Mouse (Mus musculus): ENCODE results near the gene Gstm3. TPM values are rescaled to one million over a fixed set of nuclear protein-coding genes. Genes with fewer than 3 reads are reported as not detected.

The Gstm3 gene
- polyA plus RNA-seq, 1 experiment: not detected

DNA sequence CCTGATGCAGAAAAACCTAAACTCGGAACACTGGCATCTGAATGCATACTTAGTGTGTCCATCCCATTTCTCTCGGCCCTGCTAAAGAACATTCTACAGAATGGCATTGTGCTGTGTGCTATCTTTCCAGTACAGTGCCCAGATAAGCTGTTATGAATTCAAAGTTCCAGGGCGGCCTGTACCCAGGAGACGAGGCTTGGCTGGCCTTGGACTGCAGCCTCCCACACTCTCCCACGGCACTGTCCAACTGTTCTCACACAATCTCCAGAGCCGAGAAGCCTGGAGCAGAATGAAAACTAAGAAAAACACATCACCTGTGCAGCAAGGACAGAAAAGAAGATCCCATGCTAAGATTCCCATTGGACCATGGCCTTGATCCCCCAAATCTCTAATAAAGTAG, 13.6 kb upstream of the Gstm3 start:
- TF ChIP-seq GATA1 (IDR thresholded peaks at IDR 0.05; ENCODE audit: low read length): no peak

DNA sequence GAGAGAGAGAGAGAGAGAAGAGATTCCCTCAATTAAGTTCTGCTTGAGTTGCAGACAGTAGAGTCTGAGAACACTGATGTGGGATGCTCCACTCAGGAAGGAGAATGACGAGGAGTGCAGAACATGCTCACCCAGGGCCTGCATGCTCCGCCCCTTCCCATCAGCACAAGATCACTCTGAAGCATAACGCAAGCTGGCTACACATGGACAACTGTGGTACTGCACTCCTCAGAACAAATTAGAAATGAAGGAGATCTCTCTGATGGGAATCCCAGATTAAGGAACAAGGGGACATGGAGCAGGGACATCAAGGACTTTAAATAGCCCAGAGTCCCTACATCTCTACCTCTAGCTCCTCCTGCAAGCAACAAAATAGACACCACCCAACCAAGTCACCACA, 12.2 kb upstream of the Gstm3 start:
- no peak for TF ChIP-seq GATA1 (IDR thresholded peaks at IDR 0.05; ENCODE audit: low read length)

GRCm38 (mm10) chr3:107977691-107978090, 8.6 kb upstream of the Gstm3 start:
- TF ChIP-seq GATA1 (IDR thresholded peaks at IDR 0.05; ENCODE audit: low read length): no peak

DNA sequence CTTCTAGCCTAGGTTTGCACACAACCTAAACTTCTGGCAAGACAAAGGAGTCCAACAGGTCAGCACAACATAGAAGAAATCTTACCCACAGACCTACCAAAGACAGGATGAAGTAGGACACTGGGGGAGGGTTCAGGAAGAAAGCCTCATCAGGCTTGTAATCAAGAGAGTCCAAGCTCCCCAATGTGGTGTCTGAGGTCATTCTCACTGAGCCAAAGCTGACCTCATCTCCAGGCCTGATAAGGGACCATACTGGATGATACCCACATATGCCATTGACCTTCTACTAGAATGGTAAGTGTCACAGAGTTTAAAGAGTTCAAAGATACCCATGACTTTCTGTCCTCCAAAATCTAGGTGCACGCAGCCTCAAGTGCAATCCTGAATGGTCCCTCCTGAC, 5.2 kb upstream of the Gstm3 start:
- TF ChIP-seq GATA1 (IDR thresholded peaks at IDR 0.05; ENCODE audit: low read length): no peak

DNA sequence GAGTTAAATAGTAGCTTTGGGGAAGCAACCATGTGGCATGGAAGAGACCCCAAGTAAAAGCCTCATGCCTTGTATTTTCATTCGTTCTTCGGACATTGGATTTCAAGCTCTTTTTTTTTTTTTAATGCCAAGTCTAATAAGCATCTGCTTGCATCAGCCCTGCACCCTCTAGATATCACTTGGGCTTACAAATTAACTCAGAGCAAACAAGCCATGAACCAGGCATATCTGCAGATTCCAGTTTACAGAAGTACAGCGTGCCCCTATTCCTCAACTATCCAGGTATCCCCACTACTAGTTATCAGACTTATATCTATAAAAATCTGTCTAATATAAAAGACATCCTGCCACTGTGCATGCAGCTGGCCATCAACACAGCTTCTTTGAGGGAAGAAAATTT, 3.0 kb upstream of the Gstm3 start:
- no peak for TF ChIP-seq GATA1 (IDR thresholded peaks at IDR 0.05; ENCODE audit: low read length)

GRCm38 (mm10) chr3:107966631-107967030, 2.5 kb downstream of the Gstm3 start:
- TF ChIP-seq GATA1 (IDR thresholded peaks at IDR 0.05; ENCODE audit: low read length): no peak

- no peak for TF ChIP-seq GATA1 (IDR thresholded peaks at IDR 0.05; ENCODE audit: low read length)
These were observed 3.5 kb downstream of the Gstm3 start for GRCm38 (mm10) chr3:107965592-107965991.

- no peak for TF ChIP-seq GATA1 (IDR thresholded peaks at IDR 0.05; ENCODE audit: low read length)
These were observed 4.3 kb downstream of the Gstm3 start for GRCm38 (mm10) chr3:107964656-107965308.

DNA sequence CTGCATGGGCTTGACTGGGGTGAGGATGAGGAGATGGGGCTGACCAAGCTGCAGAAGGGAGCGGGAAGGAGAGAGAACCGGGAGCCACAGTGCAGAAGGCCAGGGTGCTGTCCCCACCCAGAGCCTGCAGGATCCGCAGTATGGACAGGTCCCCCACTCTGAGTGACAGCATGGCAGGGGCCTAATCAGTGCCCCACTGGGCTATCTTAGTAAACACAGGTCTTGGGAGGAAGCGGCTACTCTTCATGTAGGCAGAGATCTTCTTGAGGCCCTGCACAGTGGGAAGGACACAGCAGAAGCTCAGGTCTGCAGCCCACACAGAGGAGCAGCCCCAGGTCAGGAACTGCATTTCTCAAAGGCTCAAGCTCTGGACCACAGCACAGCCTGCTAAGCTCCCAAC, 5.1 kb downstream of the Gstm3 start:
- TF ChIP-seq GATA1 (IDR thresholded peaks at IDR 0.05; ENCODE audit: low read length): no peak

DNA sequence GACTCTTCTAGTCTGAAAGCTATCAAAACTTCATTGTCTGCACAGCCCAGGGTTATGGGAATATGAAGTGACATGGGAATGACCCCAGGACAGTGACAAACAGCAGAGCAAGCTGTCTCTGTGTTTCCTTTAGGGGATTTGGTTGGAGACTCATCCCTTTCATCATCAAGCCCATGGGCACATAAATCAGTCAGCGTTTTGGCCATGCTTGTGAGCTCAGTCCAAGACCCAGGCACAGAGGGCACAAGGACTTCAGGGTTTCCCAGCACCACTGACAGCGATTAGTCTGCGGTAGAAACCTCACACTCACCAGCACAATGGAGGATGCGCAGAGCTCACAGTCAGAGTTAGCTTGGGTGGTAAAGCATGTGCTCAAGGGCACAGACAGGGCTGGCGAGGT, 15.2 kb downstream of the Gstm3 start:
- no peak for TF ChIP-seq GATA1 (IDR thresholded peaks at IDR 0.05; ENCODE audit: low read length)

- no peak for TF ChIP-seq GATA1 (IDR thresholded peaks at IDR 0.05; ENCODE audit: low read length)
These were observed 15.7 kb downstream of the Gstm3 start for GRCm38 (mm10) chr3:107953328-107953755.

DNA sequence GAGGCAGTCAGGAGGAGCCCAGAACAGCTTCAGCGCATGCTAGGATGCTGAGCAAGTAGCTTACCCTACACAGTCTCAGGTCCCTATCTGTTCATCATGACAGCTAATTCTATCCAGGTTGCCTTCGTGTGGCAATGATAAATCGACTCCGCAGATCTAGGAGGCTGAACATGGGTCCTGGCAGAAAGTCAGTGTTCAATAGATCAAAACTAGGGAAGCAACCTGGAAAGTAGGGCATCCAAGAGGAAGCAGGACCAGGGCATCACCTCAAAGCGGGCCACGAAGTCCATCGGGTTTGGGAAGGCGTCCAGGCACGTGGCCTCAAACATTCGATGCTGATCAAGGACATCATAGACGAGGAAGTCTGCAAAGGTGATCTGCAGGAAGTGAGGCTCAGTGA, 18.6 kb downstream of the Gstm3 start:
- no peak for TF ChIP-seq GATA1 (IDR thresholded peaks at IDR 0.05; ENCODE audit: low read length)

DNA sequence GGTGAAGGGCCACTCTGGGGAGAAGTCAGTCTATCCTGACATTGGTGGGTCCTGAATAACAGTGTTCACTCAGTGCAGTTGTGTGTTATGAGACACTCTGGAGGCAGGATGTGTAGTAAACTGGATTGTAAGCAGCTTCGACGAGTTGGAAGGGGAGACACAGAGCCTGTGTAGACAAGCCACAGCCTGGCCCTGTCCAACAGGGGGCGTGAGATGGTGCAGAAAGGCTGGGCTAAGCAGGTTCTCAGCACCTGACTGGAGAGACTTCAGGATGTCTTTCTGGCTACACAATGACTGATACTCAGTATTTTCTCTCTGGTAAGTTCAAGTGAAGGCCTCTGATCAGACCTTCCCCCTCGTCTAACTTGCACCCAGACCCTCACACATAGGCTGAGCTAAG, 23.4 kb downstream of the Gstm3 start:
- no peak for TF ChIP-seq GATA1 (IDR thresholded peaks at IDR 0.05; ENCODE audit: low read length)

DNA sequence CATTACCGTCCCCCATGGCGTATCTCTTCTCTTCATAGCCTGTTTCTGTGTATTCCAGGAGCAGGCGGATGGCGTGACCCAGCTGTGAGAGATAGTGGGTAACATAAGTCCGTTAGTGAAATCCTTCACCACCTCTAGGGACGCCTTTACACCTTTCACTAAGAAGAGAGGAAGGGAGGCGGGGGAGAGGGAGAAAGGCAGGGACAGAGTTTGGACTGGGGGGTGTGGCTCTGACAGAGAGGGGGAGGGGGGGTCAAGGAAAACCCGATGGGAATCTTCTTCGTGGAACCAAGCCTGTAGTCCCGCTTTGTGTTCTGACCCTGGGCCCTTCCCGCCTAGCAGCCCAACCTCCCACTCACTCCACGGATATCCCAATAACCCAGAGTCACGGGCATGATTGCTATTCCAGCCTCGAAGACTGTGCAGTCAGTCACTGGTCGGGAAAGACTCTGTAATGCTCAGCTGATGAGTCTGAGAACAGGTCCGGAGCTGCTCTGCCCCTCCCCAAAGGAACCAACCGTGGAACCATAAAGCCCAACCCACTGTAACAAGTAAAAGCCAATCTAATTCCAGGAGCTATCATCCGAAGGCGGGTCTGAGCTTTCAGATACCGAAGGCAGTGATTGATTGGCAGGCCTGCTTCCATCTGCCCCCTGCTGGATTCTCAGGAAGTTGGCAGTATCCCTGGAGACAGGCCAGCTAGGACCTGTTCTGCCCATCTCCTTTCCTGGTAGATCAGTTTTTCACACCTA, 25.7 kb downstream of the Gstm3 start, which contains the start of gene Gstm6:
TSS of gene Gstm6 (minus strand) at position 511 of the 752 bp plus-strand sequence.
- TF ChIP-seq GATA1 (IDR thresholded peaks at IDR 0.05; ENCODE audit: low read length): no peak

DNA sequence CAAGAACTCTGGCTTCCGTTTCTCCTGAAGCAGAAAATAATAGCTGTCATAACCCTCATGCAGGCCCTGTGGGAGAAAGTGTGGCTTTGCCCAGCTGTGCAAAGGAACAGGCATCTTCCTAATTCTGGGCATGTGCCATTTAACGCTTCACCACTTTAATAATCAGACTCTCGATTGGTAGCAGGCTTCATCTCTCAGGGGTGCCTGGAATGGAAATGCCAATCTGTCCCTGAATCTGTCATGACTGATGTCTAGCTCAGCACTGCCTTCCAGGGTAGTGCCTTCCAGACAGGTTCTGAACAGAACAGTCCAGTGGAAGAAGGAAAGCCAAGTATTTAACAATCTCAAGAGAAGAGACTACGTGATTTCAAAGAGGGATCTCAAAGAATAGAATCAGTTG, 27.8 kb downstream of the Gstm3 start:
- TF ChIP-seq GATA1 (IDR thresholded peaks at IDR 0.05; ENCODE audit: low read length): no peak

GRCm38 (mm10) chr3:107940524-107940923, 28.6 kb downstream of the Gstm3 start:
- TF ChIP-seq GATA1 (IDR thresholded peaks at IDR 0.05; ENCODE audit: low read length): no peak

GRCm38 (mm10) chr3:107939830-107940229, 29.3 kb downstream of the Gstm3 start:
- TF ChIP-seq GATA1 (IDR thresholded peaks at IDR 0.05; ENCODE audit: low read length): no peak
